Mouse (Mus musculus) retina, postnatal 1 day (tissue): Measurements from ENCODE around the gene Zdhhc22.

Source experiments
- DNase-seq: peaks from one replicate; pipeline ENCODE4 v3.0.0-alpha.2; 2012

Zdhhc22 gene

GRCm38 (mm10) chr12:86989890-86990754 is at the start of gene Zdhhc22:
TSS of gene Zdhhc22 (minus strand) at chr12:86990430.
- DNase-seq: peak; percentile 84

DNA sequence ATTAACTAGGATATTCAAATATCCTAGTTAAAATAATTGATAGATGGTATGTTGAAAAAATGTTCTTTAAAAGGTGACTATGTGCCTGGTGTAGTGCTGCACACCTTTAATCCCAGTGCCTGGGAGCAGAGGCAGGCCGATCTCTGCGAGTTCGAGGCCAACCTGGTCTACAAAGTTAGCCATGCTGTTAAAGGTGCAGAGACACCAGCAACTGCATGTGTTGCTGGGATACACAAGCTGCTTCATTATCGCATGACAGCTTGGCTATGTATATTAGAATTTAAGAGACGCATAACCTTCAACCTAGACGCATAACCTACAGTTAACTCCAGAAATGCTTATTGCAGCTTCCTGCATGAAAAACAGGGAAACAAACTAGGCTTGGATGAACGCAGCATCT is 46.4 kb upstream of the Zdhhc22 start:
- DNase-seq: no peak

GRCm38 (mm10) chr12:87031163-87031763 is 41.0 kb upstream of the Zdhhc22 start:
- no peak for DNase-seq

GRCm38 (mm10) chr12:87029251-87029976 is 39.2 kb upstream of the Zdhhc22 start:
- no peak for DNase-seq

DNA sequence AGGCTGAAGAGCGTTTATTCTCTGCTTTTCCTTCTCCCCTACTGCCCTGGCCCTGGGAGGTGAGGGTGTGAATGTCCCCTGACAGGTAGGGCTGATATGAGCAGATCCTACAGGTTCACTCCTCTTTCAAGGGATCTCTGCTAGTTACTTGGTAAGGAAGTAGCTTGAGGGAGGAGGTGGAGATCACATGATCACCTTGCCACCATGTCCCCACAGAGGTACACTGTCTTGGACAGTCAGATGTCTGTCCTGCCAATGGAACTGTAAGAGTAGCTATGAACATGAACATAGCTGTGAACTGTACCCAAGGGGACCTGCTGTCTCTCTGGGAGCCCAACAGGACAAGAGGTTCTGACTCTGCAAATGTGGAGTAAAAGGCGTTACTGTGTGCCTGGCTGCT is 37.8 kb upstream of the Zdhhc22 start:
- no peak for DNase-seq

GRCm38 (mm10) chr12:87027391-87027790 is 37.2 kb upstream of the Zdhhc22 start:
- DNase-seq: no peak

- DNase-seq: no peak
Observed at GRCm38 (mm10) chr12:87026871-87027240, 36.6 kb upstream of the Zdhhc22 start.

GRCm38 (mm10) chr12:87026109-87026870 is 36.1 kb upstream of the Zdhhc22 start:
- peak; percentile 71 for DNase-seq

DNA sequence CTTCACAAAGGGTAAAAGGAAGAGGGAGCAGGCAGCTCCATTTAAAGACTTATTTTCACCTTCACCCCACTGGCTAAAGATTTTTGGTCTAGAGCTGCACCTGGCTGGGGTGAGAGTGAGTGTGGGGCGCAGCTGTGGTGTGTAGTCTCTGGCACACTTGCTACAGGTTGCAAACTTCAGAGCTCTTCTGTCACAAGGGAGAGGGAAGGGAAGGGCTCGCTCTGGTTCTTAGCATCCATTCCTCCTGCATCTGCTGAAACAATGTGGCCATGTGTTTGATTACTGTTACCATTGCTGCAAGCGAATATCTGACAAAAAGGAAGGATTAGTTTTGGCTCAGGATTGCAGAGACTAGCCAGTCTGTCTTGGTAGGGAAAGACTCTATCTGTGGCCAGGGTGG is 33.2 kb upstream of the Zdhhc22 start:
- no peak for DNase-seq

DNA sequence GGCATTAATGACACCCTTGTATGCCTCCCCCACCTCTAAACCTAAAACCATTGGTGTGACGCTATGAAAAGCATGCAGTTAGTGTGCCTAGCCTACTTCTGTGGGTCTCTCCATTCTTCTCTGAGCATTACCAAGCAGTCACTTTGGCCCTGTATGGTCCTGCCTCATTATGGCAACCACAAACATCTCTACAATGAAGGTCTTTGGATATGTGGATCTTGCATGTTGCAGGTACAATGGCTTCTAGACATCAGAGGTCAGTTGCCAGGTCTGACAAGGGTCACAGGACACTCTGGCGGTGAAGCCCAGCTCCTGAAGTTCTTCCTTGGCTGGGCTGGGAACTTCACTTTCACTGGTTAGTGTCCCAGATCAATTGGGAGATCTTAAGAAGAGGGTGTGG is 31.8 kb upstream of the Zdhhc22 start:
- no peak for DNase-seq

GRCm38 (mm10) chr12:87021040-87021439 is 30.8 kb upstream of the Zdhhc22 start, which contains the start of gene Tmem63c:
TSS of gene Tmem63c (plus strand) at chr12:87021340.
- DNase-seq: no peak

GRCm38 (mm10) chr12:87018756-87019155 is 28.5 kb upstream of the Zdhhc22 start:
- DNase-seq: no peak

GRCm38 (mm10) chr12:87017041-87017440 is 26.8 kb upstream of the Zdhhc22 start:
- DNase-seq: no peak

DNA sequence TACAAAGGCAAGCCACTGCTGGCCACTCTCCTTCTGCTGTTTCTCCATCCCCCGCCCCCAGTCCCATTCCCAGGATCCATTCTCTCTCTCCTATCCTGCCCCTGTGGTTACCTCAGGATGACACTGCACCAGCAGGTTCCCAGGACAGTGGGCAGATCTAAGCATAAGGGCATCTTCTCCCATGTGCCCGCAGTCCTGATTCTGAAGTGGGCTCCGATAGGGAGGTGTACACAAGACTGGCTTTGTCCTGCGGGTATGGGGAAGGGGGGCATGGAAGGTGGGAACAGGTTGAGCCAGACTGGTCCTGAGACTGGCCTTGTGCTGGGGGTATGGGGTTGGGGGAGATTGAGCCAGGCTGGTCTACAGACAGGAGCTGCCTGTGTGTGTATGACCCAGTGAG is 14.4 kb upstream of the Zdhhc22 start:
- no peak for DNase-seq

DNA sequence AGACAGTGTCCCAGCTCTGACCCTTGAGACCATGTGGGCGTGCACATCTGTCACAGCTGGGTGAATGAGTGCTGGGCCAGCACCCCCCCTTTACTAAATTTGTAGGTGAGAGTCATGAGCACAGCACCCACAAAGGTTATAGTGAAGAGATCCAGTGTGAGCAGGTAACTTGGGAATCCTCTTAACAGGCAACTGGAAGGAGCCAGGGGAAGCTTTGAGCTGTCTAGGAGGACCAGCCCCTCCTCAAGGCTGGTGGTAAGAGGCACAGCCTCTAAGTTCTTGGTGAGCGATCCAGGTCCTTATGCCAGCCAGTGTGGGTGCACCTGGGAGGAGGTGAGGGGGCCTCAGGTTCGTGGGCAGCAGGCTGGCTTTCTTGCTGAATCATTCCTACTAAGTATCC is 13.4 kb upstream of the Zdhhc22 start:
- no peak for DNase-seq

- DNase-seq: no peak
Observed at GRCm38 (mm10) chr12:87002815-87003214, 12.6 kb upstream of the Zdhhc22 start.

DNA sequence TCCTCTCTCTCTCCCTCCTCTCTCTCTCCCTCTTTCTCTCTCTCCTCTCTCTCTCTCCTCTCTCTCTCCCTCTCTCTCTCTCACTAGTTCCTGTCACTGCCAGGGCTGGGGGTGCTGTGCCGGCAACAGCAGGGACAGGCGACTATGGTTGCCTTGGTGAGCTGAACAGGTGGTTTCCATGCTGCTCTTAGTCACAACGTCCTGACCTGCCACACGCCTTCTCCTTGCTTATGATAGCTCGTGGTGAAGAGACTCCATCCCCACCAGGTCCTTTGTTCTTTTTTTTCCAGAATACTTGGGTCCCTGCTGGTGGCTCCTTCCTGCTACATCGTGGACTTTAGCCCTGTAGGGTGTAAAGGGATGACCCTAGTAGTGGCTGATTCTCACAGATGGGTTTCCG is 12.0 kb upstream of the Zdhhc22 start:
- no peak for DNase-seq

GRCm38 (mm10) chr12:87000840-87001176 is 10.6 kb upstream of the Zdhhc22 start:
- DNase-seq: no peak

- peak; percentile 81 for DNase-seq
Observed at GRCm38 (mm10) chr12:87000151-87000839, 10.1 kb upstream of the Zdhhc22 start.

DNA sequence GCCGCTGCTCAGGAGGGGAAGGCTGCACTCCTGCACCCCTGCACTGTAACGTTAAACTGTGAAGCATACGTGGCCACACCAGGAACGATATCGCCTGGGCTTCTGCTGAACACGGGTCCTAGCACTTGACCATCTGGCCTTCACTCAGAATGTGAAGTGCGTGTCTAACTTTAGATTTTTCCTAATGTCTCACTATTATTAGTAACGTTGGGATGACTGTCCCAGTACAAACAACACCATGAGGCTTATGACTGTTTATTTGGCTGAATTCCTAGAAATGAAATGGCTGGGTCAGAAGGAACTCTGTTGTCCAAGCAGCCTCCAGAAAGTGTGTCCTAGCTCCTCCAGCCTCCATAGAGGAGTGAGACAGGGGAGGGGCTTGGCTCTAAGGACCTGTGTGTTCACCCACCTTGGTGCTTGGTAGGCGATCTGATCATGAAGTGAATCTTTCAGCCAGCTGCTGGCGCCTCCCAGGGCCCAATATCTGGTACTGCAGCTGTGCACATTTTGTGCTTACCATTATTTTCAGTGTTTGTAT is 9.1 kb upstream of the Zdhhc22 start:
- DNase-seq: no peak

- DNase-seq: no peak
Observed at GRCm38 (mm10) chr12:86998699-86999098, 8.5 kb upstream of the Zdhhc22 start.

GRCm38 (mm10) chr12:86995931-86996330 is 5.7 kb upstream of the Zdhhc22 start:
- no peak for DNase-seq
